Mouse (Mus musculus) natural killer cell, adult 2 months (primary cell): ENCODE data around the gene Stfa2l1.
"Not testable (repeated sequence)": the region's sequence is repeated elsewhere in the genome, so short reads cannot be mapped to it uniquely, and the experiment has no call there.

ENCODE experiments used
- DNase-seq, 2 experiments: peaks; one replicate each; pipeline ENCODE4 v3.0.0; 2022; ENCODE audit warnings: low spot score in 2 of 2

Gene Stfa2l1

DNA sequence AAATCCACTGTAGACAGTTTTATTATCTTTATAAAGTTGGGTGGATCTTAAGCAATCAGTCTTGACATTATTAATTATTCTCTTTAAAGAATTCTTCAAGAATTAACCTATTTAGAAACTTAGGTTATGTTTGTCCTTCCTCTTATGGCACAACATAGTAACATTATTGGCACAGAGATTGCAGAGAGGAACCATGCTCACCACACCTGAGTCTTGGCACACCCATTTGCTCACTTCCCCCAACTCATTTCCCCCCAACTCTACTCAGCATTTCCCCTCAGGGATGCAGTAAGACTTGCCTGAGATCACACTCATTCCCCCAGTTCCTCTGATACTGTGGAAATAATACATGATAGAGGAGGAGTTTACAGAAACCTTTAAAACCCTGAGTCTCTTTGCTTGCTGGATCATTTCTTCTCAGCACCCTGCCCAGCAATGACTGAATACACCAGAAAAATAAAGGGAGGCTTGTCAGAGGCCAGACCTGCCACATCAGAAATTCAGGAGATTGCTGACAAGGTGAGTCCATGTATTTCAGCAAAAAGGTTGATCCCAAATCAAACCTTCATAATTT is at the start of gene Stfa2l1:
Stfa2l1 (plus strand) TSS at position 410 of the 574 bp plus-strand sequence.
- DNase-seq, result no peak

GRCm38 (mm10) chr16:36111486-36111885 is 45.1 kb upstream of the Stfa2l1 start:
- DNase-seq, result not testable (repeated sequence)

GRCm38 (mm10) chr16:36115751-36116150 is 40.9 kb upstream of the Stfa2l1 start:
- not testable (repeated sequence) for DNase-seq

DNA sequence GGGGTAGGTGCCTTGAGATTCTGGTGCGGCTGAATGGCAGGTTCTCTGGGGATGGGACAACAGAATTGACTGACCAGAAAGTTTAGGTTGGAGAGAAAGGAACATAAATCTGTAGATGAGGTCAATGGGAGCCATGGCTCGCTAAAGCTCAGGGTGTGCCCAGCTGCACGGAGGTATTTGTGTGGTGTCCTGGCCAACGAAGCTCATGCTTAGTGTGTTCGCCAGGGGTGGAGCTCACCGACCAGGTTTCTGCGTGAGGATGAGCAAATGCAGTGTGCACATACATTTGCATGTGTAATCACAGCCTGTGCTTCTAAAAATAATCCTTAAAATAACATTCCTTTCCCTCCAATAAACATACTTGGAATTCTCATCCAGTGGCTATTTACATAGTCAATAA is 28.5 kb upstream of the Stfa2l1 start:
- DNase-seq, result no peak

DNA sequence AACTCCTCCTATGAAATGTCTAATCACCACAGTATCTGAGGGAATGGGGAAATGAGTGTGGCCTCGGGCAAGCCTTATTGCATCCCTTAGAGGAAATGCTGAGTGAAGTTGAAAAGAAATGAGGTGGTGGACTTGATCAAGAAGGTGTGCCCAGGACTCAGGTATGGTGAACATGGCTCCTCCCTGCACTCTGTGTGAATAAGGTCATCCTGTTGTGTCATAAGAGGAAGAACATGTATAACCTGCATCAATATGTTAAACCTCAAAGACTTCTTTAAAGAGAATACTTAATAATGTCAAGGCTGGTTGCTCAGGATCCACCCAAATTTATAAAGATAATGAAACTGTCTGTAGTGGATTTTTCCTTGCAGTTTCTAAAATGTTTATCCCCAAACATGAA is 25.5 kb upstream of the Stfa2l1 start, which contains the start of gene Csta1:
Csta1 (minus strand) TSS at position 101 of the 400 bp plus-strand sequence.
- DNase-seq, result no peak

- no peak for DNase-seq
Measured at GRCm38 (mm10) chr16:36138201-36138600, 18.4 kb upstream of the Stfa2l1 start.

- DNase-seq, result not testable (repeated sequence)
Measured at GRCm38 (mm10) chr16:36167841-36168240, 11.2 kb downstream of the Stfa2l1 start.

DNA sequence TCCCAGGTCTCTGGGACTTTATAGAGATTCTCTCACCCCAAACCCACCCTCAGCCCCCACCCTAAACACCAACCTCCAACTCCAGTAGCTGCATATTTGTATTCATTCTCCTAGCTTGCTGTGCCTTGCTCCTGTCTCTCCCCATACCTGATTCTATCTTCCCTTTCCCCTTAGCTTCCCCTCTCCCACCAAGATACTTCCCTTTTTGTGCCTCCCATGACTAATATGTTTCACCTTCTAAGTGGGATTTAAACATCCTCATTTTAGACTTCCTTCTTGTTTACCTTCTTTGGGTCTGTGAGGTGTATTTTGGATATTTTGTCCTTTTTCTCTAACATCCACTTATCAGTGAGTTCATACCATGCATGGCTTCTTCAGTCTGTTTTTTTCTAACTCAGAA is 19.5 kb downstream of the Stfa2l1 start:
- DNase-seq, result no peak

- no peak for DNase-seq
Measured at GRCm38 (mm10) chr16:36179910-36180309, 23.3 kb downstream of the Stfa2l1 start.

DNA sequence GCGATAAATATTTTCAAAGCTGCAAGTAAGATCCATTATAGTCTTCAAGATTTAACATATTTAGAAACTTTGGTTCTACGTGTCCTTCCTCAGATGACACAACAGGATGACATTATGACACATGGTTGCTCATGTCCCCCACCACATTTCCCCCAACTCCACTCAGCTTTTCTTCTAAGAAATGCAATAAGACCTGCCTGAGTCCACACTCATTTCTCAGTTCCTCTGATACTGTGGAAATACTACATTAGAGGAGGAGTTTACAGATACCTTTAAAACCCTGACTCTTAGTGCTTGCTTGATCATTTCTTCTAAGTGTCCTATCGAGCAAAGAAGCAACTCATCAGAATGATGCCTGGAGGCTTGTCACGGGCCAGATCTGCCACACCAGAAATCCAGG is 27.3 kb downstream of the Stfa2l1 start, which contains the start of gene Gm5483:
Gm5483 (plus strand) TSS at position 301 of the 400 bp plus-strand sequence.
- DNase-seq, result not testable (repeated sequence)

- DNase-seq, result no peak
Measured at GRCm38 (mm10) chr16:36199226-36199625, 42.6 kb downstream of the Stfa2l1 start.

GRCm38 (mm10) chr16:36203846-36204245 is 47.2 kb downstream of the Stfa2l1 start:
- DNase-seq, result no peak

DNA sequence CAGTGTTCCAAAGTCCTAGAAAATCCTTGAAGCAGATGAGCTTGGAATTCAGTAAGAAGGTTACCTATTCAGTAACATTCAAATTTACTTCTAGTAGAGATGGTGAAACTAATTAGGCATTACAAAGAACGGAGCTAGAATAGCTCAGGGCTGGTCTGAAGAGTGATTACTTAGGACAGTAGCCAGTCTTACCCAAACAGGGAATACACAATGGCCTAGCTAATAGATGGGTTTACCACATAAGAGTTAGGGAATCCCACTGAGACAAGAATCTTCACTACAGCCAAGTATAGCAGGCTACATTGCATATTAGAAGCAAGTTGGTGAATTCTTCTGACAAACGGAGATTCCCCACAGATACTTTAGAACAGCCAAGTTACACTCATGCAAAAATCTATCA is 49.1 kb downstream of the Stfa2l1 start:
- not testable (repeated sequence) for DNase-seq

- no peak for DNase-seq
Measured at GRCm38 (mm10) chr16:36209967-36210453, 53.4 kb downstream of the Stfa2l1 start, which contains the start of gene Gm5416. TSS of gene Gm5416 (plus strand) at chr16:36210403.
